Mouse (Mus musculus) retina, postnatal 7 days (tissue): ENCODE measurements around the gene Ugt1a2.

Experiments used
- DNase-seq: peaks from one replicate; pipeline ENCODE4 v3.0.0-alpha.2; 2012; ENCODE audit warnings: low read depth, low spot score

The Ugt1a2 gene

GRCm38 (mm10) chr1:88256886-88257663, 56.7 kb downstream of the Ugt1a2 start:
- no peak for DNase-seq

GRCm38 (mm10) chr1:88257681-88258080, 57.3 kb downstream of the Ugt1a2 start:
- no peak for DNase-seq

GRCm38 (mm10) chr1:88258361-88258760, 58.0 kb downstream of the Ugt1a2 start:
- no peak for DNase-seq

GRCm38 (mm10) chr1:88258881-88259642, 58.7 kb downstream of the Ugt1a2 start:
- no peak for DNase-seq

GRCm38 (mm10) chr1:88259643-88260024, 59.2 kb downstream of the Ugt1a2 start:
- DNase-seq: no peak

GRCm38 (mm10) chr1:88260114-88260513, 59.7 kb downstream of the Ugt1a2 start:
- no peak for DNase-seq

GRCm38 (mm10) chr1:88260604-88261377, 60.4 kb downstream of the Ugt1a2 start:
- no peak for DNase-seq

- no peak for DNase-seq
Measured at GRCm38 (mm10) chr1:88261706-88262105, 61.3 kb downstream of the Ugt1a2 start.

- DNase-seq: no peak
Measured at GRCm38 (mm10) chr1:88262255-88262654, 61.9 kb downstream of the Ugt1a2 start.

- no peak for DNase-seq
Measured at GRCm38 (mm10) chr1:88262961-88263360, 62.6 kb downstream of the Ugt1a2 start.

- no peak for DNase-seq
Measured at GRCm38 (mm10) chr1:88263778-88264177, 63.4 kb downstream of the Ugt1a2 start.

- no peak for DNase-seq
Measured at GRCm38 (mm10) chr1:88264237-88264868, 64.0 kb downstream of the Ugt1a2 start.

- DNase-seq: no peak
Measured at GRCm38 (mm10) chr1:88264869-88265240, 64.5 kb downstream of the Ugt1a2 start.

GRCm38 (mm10) chr1:88266123-88266522, 65.7 kb downstream of the Ugt1a2 start:
- no peak for DNase-seq

- DNase-seq: no peak
Measured at GRCm38 (mm10) chr1:88267489-88267888, 67.1 kb downstream of the Ugt1a2 start.

- no peak for DNase-seq
Measured at GRCm38 (mm10) chr1:88268070-88268469, 67.7 kb downstream of the Ugt1a2 start.
